Mouse (Mus musculus): ENCODE measurements at regions not wholly inside any gene's neighbourhood (a gene's known extent, or its start where the extent isn't known, plus 50 kb on each side); places are given as distances from the start of the nearest gene placed in this dataset.

- in situ Hi-C loops (cut with MboI; ENCODE audit: low sequenced_read_pairs), result no loop called here
Observed at GRCm38 (mm10) chr15:67235107-67235785, 734.5 kb upstream of the Lrrc6 start.

- in situ Hi-C loops (cut with MboI; ENCODE audit: low sequenced_read_pairs), result no loop called here
Observed at GRCm38 (mm10) chr15:67229359-67229758, 728.6 kb upstream of the Lrrc6 start.

- in situ Hi-C loops (cut with MboI; ENCODE audit: low sequenced_read_pairs), result no loop called here
Observed at GRCm38 (mm10) chr15:67228633-67229032, 727.9 kb upstream of the Lrrc6 start.

- in situ Hi-C loops (cut with MboI; ENCODE audit: low sequenced_read_pairs), result no loop called here
Observed at GRCm38 (mm10) chr15:67227456-67228164, 726.9 kb upstream of the Lrrc6 start.

GRCm38 (mm10) chr15:67226900-67227299, 726.2 kb upstream of the Lrrc6 start:
- in situ Hi-C loops (cut with MboI; ENCODE audit: low sequenced_read_pairs), result no loop called here

Measured in CH12F3 (cell line).